Mouse (Mus musculus): ENCODE results near the gene Tceal1.

- TF ChIP-seq CTCF (IDR thresholded peaks at IDR 0.05; ENCODE audit: low read depth) (no peak; the same call in 1 of the 2 replicates), EP300 (IDR thresholded peaks at IDR 0.05; ENCODE audit: low read depth) (no peak)
Measured at GRCm38 (mm10) chrX:136744663-136745062, 36.9 kb downstream of the Tceal1 start.

All from heart, postnatal 0 days (tissue).